Mouse (Mus musculus) adrenal gland, adult 2 months (tissue): ENCODE data around the gene Smarca5. TPM values are rescaled to one million over a fixed set of nuclear protein-coding genes. Genes with fewer than 3 reads are reported as not detected.

Experiments
- DNase-seq: peaks from one replicate; pipeline ENCODE4 v3.0.0; 2021
- long read RNA-seq: library from polyadenylated mRNA; stranded (forward); transcript quantifications from one replicate; pipeline ENCODE4 v2.0.0, GENCODE M21; 2021
- polyA plus RNA-seq: library from polyadenylated mRNA; depleted of rRNA; stranded (reverse); fragments of >200 nt; gene quantifications from 2 replicates; pipeline ENCODE4 v1.2.3, GENCODE M21; 2012; rRNA removed
- total RNA-seq, 2 experiments: library from RNA; stranded (reverse); gene quantifications; 2 replicates each; pipeline ENCODE4 v1.2.3; 2021

Smarca5 gene
- total RNA-seq (10 to 100 TPM; 65.0 to 69.2 TPM), polyA plus RNA-seq (16.4 and 17.8 TPM in 2 replicates)
- long read RNA-seq, full-length matches to known transcripts = 53 of 60 reads
- long read RNA-seq, partial matches to known transcripts = 4 of 60 reads
- long read RNA-seq, other reads (novel, unspliced or antisense) = 3 of 60 reads

DNA sequence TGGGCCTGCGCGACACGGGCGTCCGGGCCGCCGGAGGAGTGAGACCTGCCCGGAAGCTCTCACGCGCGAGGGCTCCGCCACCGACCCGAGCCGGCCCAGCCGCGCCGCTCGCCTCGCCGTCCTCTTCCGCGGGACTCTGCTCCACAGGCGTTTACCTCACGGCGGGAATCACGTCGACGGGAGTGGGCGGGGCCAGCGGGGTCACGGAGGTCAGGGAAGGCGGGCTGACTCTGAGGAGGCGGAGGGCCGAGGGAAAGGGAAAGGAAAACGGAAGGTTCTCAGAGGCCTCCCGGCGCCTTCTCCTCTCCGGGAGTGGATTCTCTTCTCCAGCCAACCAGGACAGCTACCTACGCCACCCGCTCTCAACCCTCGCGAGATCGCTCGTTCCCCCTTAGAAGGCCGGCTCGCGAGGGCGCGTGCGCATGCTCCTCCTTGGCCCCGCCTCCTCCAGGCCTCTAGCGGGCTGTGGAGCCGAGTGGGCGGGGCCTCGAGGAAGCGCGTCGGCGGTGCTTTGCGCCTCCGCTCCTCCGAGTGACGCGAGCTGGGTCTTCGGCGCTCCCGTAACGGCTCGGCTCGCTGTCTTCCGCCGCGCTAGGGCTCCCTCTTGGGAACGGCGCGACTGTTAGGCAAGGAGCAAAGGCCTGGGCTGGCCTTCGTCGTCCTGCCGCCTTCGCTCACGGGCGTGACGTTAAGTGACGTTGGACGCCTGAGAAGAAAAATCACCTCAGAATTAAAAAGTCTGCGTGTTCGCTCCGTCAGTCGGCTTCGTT, at the start of gene Smarca5:
Gene Smarca5, minus strand, starts transcription at position 343 of the 770 bp plus-strand sequence.
- peak; percentile 97 for DNase-seq

DNA sequence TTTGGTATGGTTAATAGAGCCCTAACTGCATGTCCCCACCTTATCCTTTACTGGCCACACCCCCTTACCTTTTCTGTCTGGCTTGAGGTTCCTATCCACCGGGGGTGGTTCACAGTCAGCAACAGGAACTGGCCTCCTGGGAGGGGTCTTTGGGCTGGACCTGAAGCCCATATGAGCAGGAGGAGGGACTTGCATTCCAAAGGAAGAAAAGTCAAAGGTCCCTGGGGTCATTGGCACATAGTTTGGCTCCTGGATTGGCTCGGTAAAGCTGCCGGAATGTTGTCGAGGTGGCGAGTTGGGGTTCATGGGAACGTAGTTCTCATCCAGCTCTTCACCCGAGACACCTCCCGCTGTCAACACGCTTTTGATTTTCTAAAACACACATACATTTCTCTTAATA, 45.3 kb upstream of the Smarca5 start:
- DNase-seq = no peak

DNA sequence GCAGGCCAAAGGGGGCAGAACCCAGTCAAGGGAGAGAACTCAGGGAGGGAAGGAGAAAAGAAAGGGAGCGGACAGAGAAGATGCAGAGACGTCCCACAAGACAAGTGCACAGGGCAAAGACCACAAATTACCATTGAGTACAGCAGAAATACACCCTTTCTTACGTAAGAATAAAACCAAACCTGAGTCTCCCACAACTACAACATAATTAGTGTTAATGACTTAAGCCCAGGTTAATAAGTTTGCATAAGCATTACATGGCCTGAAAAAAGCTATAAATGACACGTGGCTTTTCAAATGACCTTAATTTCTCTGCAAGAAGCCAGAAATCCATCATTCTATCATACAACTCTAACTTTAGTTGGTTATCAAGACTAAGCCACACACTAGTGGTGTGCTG, 44.0 kb upstream of the Smarca5 start:
- DNase-seq = no peak

DNA sequence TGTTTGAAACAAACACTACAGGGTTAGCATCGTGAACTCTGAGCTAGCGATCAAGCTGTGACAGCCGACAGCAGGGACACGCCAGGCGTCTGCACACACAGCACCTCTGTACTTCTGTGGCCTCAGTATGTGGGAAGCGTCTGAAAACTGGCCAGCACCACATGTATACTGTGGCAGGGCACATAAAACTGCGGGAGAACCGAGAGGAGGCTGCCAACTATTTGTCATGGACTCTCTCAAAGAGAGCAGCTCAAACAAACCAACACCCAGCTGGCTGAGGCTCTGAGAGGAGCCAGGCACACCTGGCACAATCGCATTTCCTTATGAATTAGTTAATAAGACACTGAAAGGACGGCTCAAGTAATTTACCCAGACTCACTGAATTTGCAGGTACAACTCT, 42.0 kb upstream of the Smarca5 start:
- no peak for DNase-seq

DNA sequence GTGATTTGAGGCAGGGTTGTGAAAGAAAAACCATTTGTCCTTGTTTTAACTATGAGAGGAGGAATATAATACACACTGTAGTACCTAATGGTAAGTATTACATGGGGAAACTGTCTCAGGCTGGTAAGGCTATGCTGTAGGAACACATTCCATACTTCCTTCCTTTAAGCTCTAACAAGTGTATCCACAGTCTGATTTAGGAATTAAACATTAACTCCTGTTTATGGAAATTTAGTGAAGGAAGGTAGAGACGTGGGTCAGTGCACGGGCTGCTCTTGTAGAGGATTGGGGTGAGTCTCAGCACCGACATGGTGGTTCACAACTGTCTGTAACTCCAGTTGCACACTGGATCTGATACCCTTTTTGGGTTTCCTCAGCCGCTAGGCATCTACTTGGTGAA, 41.0 kb upstream of the Smarca5 start:
- DNase-seq = no peak

DNA sequence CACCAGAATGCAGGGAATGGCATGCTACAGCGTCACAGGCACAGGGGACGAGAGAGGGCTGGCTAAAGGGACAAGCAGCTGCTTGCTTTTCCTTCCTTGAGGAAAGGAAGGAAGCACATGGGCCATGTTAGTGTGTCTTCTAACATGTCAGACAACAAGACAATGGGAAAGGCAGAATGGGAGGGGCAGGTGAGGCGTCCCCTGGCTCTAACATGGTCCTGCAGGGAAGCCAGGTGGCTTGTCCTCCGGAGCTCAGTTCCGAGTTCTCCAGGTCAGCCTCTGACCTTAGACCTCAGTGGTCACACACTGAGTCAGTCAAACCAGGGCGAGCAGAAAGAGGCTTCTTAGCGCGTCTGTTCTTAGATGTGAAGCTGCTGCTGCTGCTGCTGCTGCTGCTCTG, 37.1 kb upstream of the Smarca5 start:
- DNase-seq = peak; percentile 10

DNA sequence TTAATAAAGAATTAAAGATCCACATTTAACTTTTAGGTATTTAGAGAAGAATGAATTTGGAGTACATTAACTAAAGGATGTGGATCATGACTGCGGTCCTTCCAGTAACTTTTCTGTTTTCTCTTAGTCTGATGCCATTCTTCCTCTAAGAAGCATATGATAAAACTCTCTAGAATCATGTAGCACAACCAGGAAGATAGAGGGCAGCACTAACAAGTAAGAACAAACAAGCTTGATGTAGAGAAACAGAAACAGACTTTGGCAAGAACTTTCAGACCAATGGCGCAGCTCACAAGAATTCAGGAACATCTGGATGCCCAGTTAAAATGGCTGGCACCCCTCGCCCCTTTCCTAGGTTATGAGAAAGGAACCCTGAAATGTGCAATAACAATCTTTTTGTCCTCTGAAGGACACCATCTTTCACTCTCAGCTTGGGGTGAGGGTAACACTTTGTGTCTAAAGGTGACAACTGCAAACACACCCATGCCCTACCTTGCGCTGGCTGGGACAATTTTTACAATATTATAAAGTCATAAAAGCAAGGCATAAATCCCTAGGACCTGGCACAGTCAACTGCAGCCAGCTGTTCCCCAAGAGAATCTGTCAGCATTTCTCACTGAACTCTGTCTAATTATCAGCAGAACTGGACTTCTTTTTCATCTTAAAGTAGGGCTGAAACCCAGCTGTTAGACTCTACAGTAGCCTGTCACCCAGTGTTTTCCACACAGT, 33.6 kb upstream of the Smarca5 start:
- DNase-seq = no peak

DNA sequence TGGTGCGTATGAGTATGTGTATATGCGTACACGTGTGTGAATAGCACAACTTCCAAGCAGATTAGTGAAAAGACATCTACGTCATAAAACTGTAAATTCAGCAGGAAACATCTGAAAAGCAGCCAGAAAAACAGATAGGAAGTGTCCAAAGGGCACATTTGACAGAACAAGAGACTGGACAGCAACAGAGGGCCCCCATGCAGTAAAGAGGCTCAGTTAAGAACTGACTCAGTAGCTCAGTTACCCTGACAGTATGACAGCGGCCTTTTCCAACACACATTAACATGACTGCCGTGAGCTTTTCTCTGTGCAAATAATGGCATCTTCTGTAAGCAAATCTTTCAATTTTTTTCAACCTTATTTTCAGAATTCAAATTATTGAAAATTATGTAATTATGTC, 29.2 kb upstream of the Smarca5 start:
- no peak for DNase-seq

DNA sequence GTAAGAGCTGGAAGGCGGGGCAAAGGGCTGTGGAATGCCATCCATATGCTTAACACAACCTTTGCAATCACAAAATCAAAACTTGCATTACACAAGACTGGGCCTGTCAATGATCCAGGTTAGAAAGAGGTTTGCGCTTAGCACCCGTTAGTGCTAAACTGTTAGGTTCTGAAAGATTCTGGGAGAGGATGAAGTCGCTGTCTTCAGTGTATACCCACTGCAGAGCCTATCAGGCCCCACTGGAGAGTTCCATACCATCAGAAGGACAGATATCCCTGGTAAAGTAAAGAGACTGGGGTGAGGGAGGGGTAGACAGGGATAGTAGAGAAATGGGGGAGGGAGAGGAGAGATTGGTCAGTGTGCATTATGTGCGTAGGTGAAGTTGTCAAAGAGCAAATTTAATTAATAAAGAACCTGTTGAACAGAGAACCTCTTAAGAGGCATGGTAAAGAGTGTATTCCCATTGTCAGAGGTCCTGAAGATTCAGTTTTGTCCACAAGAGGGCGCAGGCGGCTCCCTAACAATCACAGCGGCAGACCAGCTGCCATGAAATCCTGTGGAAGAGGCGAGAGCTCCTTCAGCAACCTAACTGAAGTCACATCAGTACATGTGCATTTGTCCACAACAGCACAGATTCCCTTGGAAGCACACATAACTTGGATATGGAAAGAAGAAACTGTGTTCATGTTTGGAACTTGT, 13.9 kb upstream of the Smarca5 start:
- DNase-seq = peak; percentile 79

DNA sequence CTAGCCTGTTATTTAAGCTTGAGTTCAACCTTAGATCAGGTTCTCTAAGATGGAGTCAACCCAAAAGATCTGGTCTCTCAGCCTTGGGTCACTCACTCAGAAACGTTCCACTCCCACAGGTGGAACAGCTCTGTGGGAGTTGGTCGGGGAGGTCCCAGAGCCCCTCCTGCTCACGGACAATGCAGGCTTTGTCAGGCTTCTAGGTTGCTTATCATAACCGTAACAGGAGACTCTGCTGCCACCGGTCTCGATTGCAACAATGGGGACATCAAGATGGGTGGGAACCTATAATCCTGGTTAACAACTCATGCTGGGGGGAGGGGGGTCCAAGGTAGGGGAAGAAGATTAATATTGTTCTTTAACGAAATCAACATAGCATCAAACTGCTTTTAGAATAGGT, 13.1 kb upstream of the Smarca5 start:
- no peak for DNase-seq

DNA sequence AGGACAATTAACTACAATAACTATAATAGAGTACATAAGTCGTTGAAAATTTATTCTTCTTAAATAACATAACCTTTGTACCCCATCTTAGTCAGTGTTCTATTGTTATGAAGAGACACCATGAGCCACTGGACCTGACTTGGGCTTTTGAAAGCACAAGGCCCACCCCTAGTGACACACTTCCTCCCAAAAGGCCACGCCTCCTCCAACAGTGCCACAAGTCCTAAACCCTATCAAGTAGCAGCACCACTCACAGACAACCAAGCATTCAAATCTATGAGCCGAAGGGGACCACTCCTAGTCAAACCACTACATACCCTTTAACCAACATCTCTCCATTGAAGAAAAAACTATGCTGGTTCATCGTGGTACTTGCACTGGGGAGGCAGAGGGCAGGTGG, 9.8 kb upstream of the Smarca5 start:
- no peak for DNase-seq

DNA sequence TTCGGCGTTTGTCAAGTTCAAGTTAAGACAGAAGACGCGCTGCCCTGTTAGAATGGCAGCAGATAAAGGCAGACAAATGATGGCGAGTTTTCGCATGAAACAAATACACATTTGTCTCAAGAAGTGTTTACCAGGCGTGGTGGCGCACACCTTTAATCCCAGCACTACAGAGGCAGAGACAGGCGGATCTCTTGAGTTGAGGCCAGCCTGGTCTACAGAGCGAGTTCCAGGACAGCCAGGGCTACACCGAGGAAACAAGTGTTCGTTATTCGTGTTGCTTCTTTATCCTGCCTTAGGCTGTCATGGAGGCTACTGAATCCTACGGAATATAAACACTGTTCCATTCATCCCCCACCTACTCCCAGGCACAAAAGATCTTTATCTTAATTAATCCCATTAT, 635 bp upstream of the Smarca5 start:
- DNase-seq = no peak

DNA sequence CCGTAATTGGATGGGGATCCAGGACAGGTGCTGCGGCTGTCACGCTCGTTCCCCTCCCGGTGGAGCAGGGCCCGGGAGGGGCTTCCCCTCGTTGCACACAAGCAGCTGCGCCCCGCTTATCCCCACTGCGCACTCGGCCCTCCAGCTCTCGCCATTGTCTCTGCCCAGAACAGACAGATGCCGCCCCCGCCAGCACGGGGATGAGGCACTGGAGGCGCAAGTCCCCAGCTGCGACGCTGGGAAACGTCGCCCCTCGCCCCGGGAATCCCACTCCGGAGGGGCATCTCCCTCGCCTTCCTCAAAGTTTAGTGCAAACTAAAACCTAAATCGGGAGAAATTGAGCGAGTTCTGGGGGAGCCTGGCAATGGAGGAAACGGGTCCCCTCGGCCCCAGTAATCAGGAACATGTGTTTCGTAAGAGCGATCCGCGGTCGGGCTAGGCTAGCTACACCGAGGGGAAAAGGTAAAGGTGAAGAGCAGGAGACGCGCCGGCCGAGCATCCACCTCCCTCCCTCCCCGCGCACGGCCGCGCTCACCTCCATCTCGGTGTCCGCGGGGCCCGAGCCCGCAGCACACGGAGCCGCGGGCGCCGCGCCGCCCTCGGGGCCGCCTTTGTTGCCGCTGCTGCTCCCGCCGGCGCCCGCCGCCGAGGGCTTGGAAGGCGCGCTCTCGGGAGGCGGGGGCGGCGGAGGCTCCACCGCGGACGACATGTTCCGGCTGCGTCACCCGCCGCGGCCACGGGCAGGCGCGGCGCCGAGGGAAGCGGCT, 726 bp downstream of the Smarca5 start:
- DNase-seq = peak; percentile 58

DNA sequence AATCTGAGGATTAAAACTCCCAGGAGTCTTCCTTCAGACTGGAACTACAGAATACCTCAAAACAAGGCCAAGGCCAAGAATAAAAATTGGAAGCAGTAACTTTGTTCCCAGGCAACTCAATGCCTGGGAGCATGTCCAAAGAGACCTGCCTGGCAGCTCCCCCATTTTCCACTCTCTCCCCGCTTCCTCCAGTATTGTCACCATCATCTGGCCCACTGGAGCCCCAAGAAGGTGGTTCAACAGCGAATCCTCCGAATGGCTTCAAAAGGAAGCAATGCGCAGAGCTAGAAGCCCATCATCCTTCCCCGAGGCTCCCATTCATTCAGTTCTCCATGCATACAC, 1.3 kb downstream of the Smarca5 start:
- DNase-seq = peak; percentile 60

DNA sequence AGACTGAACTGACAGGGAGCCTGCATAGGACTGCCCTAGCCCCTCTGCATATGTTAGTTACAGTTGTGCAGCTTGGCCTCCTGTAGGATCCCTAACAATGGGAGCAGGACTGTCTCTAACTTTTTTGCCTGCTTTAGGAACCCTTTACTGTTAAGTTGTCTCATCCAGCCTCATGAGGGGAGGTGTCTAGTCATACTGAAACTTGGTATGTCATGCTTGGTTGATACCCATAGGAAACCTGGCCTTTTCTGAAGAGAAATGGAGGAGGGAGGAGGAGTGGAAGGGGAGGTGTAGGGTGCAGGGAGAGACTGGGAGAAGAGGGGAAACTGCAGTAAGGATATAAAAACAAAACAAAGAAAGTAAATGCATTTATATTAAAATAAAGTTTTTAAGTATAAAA, 7.0 kb downstream of the Smarca5 start:
- DNase-seq = no peak

DNA sequence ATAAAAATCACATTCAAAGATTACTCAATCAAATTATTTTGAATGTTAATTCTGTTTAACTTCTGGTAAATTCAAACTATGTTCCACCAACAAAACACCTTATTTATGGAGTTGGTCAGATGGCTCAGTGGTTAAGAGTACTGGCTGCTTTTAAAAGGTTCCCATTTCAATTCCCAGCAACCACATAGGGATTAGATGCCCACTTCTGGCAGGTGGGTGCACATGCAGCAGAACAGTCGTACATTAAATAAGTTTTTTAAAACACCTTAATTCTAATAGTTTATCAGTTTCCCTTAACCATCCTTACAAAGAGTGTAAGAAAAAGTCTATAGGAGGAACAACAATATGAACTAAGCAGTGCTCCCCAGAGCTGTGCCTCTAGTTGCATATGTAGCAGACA, 24.8 kb downstream of the Smarca5 start:
- no peak for DNase-seq

DNA sequence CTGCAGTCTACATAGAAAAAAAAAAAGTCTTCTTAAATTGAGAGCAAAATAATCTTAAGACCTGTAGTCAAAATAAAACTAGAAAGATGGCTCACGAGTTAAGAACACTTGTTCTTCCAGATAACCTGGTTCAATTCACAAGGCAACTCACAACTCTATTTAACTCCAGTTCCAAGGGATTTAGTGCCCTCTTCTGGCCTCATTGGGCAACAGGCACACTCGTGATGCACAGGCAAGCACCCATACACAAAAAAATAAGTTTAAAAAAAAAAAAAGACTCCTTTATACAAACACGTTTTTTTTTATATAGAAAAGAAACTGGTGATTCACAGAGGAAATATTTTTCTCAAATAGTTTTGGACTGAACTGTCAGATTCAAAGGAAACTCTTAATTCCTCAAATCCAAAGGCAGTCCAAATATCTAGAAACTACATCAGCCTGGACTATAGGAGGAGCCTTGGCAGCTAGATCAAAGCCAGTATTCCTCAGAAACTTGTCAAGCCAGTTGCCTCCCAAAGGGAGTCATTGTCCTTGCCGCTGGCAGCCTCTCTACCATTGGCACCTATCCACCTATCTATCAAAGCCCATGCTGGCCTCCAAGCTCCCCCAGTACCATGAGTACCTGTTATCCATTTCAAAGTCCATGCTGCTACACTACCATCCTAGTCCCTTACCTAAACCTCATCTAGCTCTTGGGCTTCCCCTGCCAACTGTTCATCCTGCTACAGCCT, 28.5 kb downstream of the Smarca5 start:
- DNase-seq = peak; percentile 63

DNA sequence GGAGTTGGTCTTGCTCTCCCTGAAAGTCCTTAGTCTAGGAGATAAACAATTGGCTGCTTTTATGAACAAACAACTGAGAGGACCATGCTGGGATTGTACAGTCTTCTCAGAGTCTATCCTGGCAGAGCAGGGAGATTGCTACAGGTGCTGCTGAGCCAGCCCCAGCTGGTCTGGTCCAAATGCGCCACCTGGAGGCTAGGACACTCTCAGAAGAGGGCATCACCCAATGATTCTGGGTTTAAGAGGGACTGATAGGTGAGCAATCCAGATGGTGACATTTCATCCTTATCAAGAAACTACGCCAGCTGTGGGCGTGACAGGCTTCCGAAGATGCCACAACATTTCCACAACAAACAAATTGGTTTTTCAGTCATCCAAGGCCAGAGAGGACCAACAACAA, 51.2 kb downstream of the Smarca5 start:
- DNase-seq = peak; percentile 80

DNA sequence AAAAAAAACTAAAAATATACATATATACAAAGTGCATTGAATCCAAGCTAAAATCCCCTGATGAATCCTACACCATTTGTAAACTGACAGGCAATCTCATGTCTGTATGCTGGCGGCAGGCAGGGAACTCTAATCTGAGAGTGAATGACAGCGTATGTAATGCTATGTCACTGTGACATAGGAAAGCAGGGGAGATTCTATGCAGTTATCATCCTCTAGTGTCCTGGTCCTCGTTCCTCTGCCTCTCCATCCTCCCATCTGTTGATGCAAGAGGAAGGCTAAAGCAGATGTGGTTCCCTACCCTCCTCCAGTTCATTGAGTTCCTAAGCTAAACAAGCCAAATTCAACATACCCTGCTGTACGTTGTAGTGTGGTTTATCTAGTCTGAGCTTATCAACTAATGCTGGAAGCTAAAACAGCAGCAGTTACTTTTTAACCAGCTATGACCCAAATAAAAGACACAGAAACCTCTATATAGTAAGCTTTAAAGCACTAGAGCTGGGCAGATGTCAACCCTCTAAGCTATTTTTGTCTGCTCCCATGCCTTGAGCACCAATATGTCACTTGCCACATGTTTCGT, 55.5 kb downstream of the Smarca5 start:
- no peak for DNase-seq

DNA sequence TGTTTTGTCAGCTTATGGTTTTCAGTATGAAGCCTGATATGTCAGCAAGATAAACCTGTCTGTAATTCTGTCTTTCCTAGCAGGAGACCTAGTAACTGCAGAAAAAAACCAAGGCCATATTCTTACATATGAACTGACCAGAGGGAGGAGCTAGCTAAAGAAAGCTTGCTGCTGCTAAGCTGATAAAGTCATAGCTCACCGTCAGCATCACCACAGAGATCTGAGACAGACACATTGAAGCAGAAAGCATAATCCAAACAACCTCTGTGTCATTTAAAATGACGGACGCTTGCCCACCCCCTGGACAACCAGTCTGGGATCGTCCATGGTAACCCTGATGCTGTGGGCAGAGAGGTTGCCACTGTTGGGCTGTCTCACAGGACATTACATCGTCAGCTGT, 56.7 kb downstream of the Smarca5 start:
- DNase-seq = no peak

DNA sequence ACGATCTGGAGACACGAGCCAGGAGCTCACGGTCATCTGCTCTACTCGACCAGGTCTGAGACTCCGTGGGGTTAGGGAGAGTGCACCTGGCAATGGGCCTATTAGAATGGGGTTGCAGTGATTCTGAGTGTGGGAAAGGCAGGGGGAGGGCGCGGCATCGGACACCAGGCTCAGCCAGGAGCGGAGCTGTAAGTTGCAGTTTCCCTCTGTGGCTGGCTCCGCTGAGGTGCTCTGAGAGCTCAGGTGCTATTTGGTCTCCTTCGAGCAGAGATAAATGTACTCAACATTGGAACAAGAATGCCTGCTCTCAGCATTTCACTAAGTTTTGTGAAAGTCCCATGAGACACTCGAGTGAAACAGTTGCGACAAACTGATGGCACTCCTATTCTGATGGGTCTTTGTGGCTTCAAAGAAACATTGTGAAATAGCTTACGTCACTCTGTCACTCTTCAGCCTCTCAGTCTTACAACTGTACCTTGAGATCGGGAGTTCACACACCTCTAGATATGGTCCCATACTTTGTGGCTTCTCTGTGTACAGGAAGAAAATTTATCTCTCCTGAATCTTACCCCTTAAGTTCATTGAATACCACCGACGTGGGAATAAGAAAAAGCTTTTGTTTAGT, 69.9 kb downstream of the Smarca5 start:
- no peak for DNase-seq
